Mouse (Mus musculus): ENCODE data around the gene Fzd4. TPM values are rescaled to one million over a fixed set of nuclear protein-coding genes. Genes with fewer than 3 reads are reported as not detected.

The Fzd4 gene
- total and polyA plus RNA-seq, 3 experiments = 0.04 to 0.13 (median 0.04) TPM

DNA sequence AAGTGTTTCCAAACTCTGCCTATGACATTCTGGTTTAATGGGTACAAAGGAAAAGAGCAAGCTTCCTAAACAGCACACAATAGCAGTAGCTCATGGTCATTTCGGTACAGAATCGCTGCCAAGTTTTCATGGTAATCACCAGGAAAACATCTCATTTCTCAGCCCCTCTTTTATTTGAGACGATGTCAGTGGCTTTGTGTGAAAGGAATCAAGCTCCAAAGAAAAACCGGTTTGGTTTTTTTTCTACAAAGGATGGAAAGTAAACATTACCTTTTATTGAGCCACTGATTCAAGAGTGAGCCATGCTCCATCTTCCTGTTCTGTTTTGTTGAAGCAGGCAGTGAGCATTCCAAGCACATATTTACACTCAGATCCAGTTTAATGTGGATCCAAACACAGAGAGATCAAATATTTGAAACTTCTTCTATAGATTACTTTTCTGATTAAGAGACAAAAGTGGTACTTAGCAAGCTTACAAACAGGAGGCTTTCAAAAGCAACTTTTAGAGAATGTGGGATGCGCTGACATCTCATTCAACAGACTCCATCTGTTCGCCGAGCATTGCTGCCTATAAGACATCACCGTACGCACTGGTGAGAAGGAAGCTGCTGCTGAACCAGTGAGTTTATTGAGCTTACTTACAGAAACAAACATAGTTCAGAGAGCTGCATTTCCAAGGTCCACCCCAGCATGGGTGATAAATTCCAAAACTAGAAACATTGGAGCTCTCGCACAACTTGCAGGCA lies 38.8 kb upstream of the Fzd4 start:
- no peak overlapping the region for H3K4me2 ChIP-seq (ENCODE audit: insufficient read depth, low read depth, poor library complexity, severe bottlenecking)
- H3K4me3 ChIP-seq (replicated peaks in 1 of 3; ENCODE audit: low read depth in 2 of 3, low read length in 2 of 3, poor library complexity in 1 of 3) = no peak overlapping the region
- DNase-seq (ENCODE audit: extremely low read depth) = no peak
- dilution Hi-C loops (cut with MboI; ENCODE audit: extremely low pct_ligation_motif_present, extremely low pct_unique_long_range_greater_than_20kb, low sequenced_read_pairs) = no loop called here
- no peaks in the 10 kb centered on the region for H3K36me3 ChIP-seq (replicated peaks in 1 of 2; ENCODE audit: control insufficient read depth in 1 of 2, insufficient read depth in 1 of 2, low read length in 1 of 2)
- H3K27ac ChIP-seq (ENCODE audit: insufficient read depth, low read depth) = no peak overlapping the region
- TF ChIP-seq POLR2AphosphoS2 (IDR thresholded peaks at IDR 0.05; ENCODE audit: low read depth, low read length) = no peak
- TF ChIP-seq JUND (conservative IDR thresholded peaks at IDR 0.05; ENCODE audit: low read depth, low read length) = no peak
- no peak for TF ChIP-seq IRF4 (IDR thresholded peaks at IDR 0.05; ENCODE audit: low read depth, low read length)
- TF ChIP-seq SIN3A (IDR thresholded peaks at IDR 0.05; ENCODE audit: low read length) = no peak
- no peak for TF ChIP-seq HCFC1 (IDR thresholded peaks at IDR 0.05; ENCODE audit: low read depth, low read length)
- TF ChIP-seq ZC3H11A (IDR thresholded peaks at IDR 0.05; ENCODE audit: low read depth, low read length) = no peak
- no peak for TF ChIP-seq BHLHE40 (IDR thresholded peaks at IDR 0.05; ENCODE audit: low read depth, low read length)
- TF ChIP-seq POLR2A (IDR thresholded peaks at IDR 0.05; ENCODE audit: low read depth, low read length) = no peak
- TF ChIP-seq USF2 (conservative IDR thresholded peaks at IDR 0.05; ENCODE audit: low read depth, low read length) = no peak
- TF ChIP-seq UBTF (IDR thresholded peaks at IDR 0.05; ENCODE audit: low read depth, low read length) = no peak
- TF ChIP-seq ELF1 (IDR thresholded peaks at IDR 0.05; ENCODE audit: low read depth, low read length) = no peak
- TF ChIP-seq NRF1 (IDR thresholded peaks at IDR 0.05; ENCODE audit: low read depth, low read length) = no peak
- TF ChIP-seq MAFK (IDR thresholded peaks at IDR 0.05; ENCODE audit: insufficient replicate concordance, low read length) = no peak
- TF ChIP-seq SMC3 (IDR thresholded peaks at IDR 0.05; ENCODE audit: low read depth, low read length) = no peak
- in situ Hi-C loops (cut with MboI; ENCODE audit: low pct_ligation_motif_present, low pct_unique_long_range_greater_than_20kb, low sequenced_read_pairs) = loop anchor here (10.0 kb wide), 1 partner anchor 59 kb away; no protein-coding TSS in a partner anchor
- no peaks in the 10 kb centered on the region for H3K9me3 ChIP-seq (replicated peaks; ENCODE audit: low read length)
- no peak overlapping the region for H3K9ac ChIP-seq (ENCODE audit: insufficient read depth, low read depth)
- H3K27me3 ChIP-seq (replicated peaks) = no peaks in the 10 kb centered on the region
- H3K4me1 ChIP-seq (ENCODE audit: control insufficient read depth in 1 of 2, insufficient read depth in 2 of 2) = no peaks in the 10 kb centered on the region
- H3K79me2 ChIP-seq (replicated peaks; ENCODE audit: control insufficient read depth, extremely low read depth, insufficient read depth, poor library complexity, severe bottlenecking) = no peaks in the 10 kb centered on the region

- in situ Hi-C loops (cut with MboI; ENCODE audit: low pct_ligation_motif_present, low pct_unique_long_range_greater_than_20kb, low sequenced_read_pairs) (loop anchor here (10.0 kb wide), 1 partner anchor 57 kb away; no protein-coding TSS in a partner anchor), dilution Hi-C loops (cut with MboI; ENCODE audit: extremely low pct_ligation_motif_present, extremely low pct_unique_long_range_greater_than_20kb, low sequenced_read_pairs) (no loop called here)
- TF ChIP-seq JUND (conservative IDR thresholded peaks at IDR 0.05; ENCODE audit: low read depth, low read length) = no peak
- Histone ChIP-seq H3K9ac (ENCODE audit: insufficient read depth, low read depth) (no peak overlapping the region), H3K27me3 (replicated peaks) (no peaks in the 10 kb centered on the region), H3K4me2 (ENCODE audit: insufficient read depth, low read depth, poor library complexity, severe bottlenecking) (no peak overlapping the region), H3K4me3 (replicated peaks in 1 of 3; ENCODE audit: low read depth in 2 of 3, low read length in 2 of 3, poor library complexity in 1 of 3) (no peak overlapping the region), H3K9me3 (replicated peaks; ENCODE audit: low read length) (no peaks in the 10 kb centered on the region), H3K27ac (ENCODE audit: insufficient read depth, low read depth) (no peak overlapping the region), H3K79me2 (replicated peaks; ENCODE audit: control insufficient read depth, extremely low read depth, insufficient read depth, poor library complexity, severe bottlenecking) (no peaks in the 10 kb centered on the region), H3K4me1 (ENCODE audit: control insufficient read depth in 1 of 2, insufficient read depth in 2 of 2) (peaks cover 0 to 5% of the 10 kb centered on the region in 2 experiments; a peak in 1 of 4 replicates), H3K36me3 (replicated peaks in 1 of 2; ENCODE audit: control insufficient read depth in 1 of 2, insufficient read depth in 1 of 2, low read length in 1 of 2) (no peaks in the 10 kb centered on the region)
- no peak for DNase-seq (ENCODE audit: extremely low read depth)
Observed at GRCm38 (mm10) chr7:89367643-89368042, 36.5 kb upstream of the Fzd4 start.

Measured in CH12.LX (cell line).